Mouse (Mus musculus): Measurements from ENCODE around the gene Usp46. TPM values are rescaled to one million over a fixed set of nuclear protein-coding genes. Genes with fewer than 3 reads are reported as not detected.

Usp46 gene
- total and polyA plus RNA-seq, 2 experiments, result 3.0 to 5.4 TPM

GRCm38 (mm10) chr5:73994850-73995249 is 73.4 kb downstream of the Usp46 start:
- H3K79me2 ChIP-seq (ENCODE audit: control insufficient read depth, insufficient read depth, low read length), result no peaks in the 10 kb centered on the region
- H3K4me3 ChIP-seq (ENCODE audit: insufficient read depth, low read depth, low read length), result no peak overlapping the region
- no peaks in the 10 kb centered on the region; the same call in 1 of the 2 replicates for H3K27me3 ChIP-seq (ENCODE audit: control insufficient read depth, insufficient read depth, low read length)
- H3K27ac ChIP-seq (replicated peaks; ENCODE audit: insufficient read depth, low read depth, low read length), result no peak overlapping the region
- H3K9ac ChIP-seq (ENCODE audit: low read depth, low read length), result no peak overlapping the region
- peaks cover 2% of the 10 kb centered on the region; the same call in 1 of the 2 replicates for H3K36me3 ChIP-seq (ENCODE audit: control insufficient read depth, insufficient read depth, low read length)
- DNase-seq (ENCODE audit: extremely low read depth, low read depth, low spot score), result no peak
- TF ChIP-seq CTCF (IDR thresholded peaks at IDR 0.05; ENCODE audit: low read depth, low read length) (no peak), POLR2A (IDR thresholded peaks at IDR 0.05; ENCODE audit: extremely low read depth, insufficient read depth, low read length) (no peak)
- no peaks in the 10 kb centered on the region for H3K4me1 ChIP-seq (ENCODE audit: control insufficient read depth, insufficient read depth, low read length)

GRCm38 (mm10) chr5:73993538-73993937 is 74.7 kb downstream of the Usp46 start:
- H3K4me3 ChIP-seq (ENCODE audit: insufficient read depth, low read depth, low read length), result no peak overlapping the region
- TF ChIP-seq CTCF (IDR thresholded peaks at IDR 0.05; ENCODE audit: low read depth, low read length) (peak; percentile 38), POLR2A (IDR thresholded peaks at IDR 0.05; ENCODE audit: extremely low read depth, insufficient read depth, low read length) (no peak)
- no peak overlapping the region for H3K9ac ChIP-seq (ENCODE audit: low read depth, low read length)
- H3K79me2 ChIP-seq (ENCODE audit: control insufficient read depth, insufficient read depth, low read length), result no peaks in the 10 kb centered on the region
- WGBS, result 62% methylated on average over 4 of the region's 4 CpGs
- H3K27ac ChIP-seq (replicated peaks; ENCODE audit: insufficient read depth, low read depth, low read length), result no peak overlapping the region
- no peaks in the 10 kb centered on the region for H3K4me1 ChIP-seq (ENCODE audit: control insufficient read depth, insufficient read depth, low read length)
- H3K27me3 ChIP-seq (ENCODE audit: control insufficient read depth, insufficient read depth, low read length), result no peaks in the 10 kb centered on the region; the same call in 1 of the 2 replicates
- H3K36me3 ChIP-seq (ENCODE audit: control insufficient read depth, insufficient read depth, low read length), result no peaks in the 10 kb centered on the region
- DNase-seq (ENCODE audit: extremely low read depth, low read depth, low spot score), result peak; percentile 34

DNA sequence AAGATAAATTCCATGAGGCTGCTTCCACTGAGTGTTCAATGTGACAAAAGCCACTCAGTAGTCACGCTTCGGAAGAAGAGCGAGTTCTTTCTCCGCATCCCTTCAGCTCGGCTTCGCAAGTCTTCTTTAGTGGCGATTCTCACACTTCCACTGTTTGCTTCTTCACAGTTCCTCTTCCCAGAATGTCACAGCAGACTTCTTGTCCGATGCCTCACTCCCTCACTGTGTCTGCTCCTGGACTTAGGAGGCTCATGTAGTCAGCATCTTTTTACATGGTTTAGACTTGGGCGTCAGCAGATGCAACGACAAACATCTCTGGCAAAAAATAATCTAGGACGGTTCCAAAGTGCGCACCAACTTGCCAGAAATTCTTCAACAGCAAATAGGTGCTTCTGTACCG is 75.9 kb downstream of the Usp46 start:
- H3K4me1 ChIP-seq (ENCODE audit: control insufficient read depth, insufficient read depth, low read length), result peaks cover 2% of the 10 kb centered on the region; the same call in 1 of the 2 replicates
- 95% methylated on average over 13 of the region's 13 CpGs for WGBS
- H3K9ac ChIP-seq (ENCODE audit: low read depth, low read length), result no peak overlapping the region
- no peaks in the 10 kb centered on the region; the same call in 1 of the 2 replicates for H3K27me3 ChIP-seq (ENCODE audit: control insufficient read depth, insufficient read depth, low read length)
- no peak for DNase-seq (ENCODE audit: extremely low read depth, low read depth, low spot score)
- H3K36me3 ChIP-seq (ENCODE audit: control insufficient read depth, insufficient read depth, low read length), result no peaks in the 10 kb centered on the region
- no peaks in the 10 kb centered on the region for H3K79me2 ChIP-seq (ENCODE audit: control insufficient read depth, insufficient read depth, low read length)
- no peak overlapping the region for H3K4me3 ChIP-seq (ENCODE audit: insufficient read depth, low read depth, low read length)
- no peak for TF ChIP-seq CTCF (IDR thresholded peaks at IDR 0.05; ENCODE audit: low read depth, low read length)
- TF ChIP-seq POLR2A (IDR thresholded peaks at IDR 0.05; ENCODE audit: extremely low read depth, insufficient read depth, low read length), result no peak
- H3K27ac ChIP-seq (replicated peaks; ENCODE audit: insufficient read depth, low read depth, low read length), result no peak overlapping the region

DNA sequence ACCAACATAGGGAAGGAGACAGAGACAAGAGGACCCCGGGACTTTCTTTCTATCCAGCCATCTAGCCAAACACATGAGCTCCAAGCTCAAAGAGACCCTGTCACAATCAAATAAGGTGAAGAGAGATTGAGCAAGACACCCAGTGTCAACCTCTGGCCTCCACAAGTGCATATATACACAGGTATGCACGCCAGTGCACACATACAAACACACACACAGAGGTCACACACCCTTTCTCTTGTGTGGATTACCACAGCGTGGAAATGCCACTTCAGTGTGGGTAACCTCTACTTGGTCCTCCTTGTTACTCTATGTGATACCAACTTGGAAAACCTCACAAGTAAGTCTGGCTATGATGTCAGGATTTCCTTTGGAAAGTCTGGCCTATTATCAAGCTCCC is 78.7 kb downstream of the Usp46 start:
- no peaks in the 10 kb centered on the region for H3K79me2 ChIP-seq (ENCODE audit: control insufficient read depth, insufficient read depth, low read length)
- TF ChIP-seq POLR2A (IDR thresholded peaks at IDR 0.05; ENCODE audit: extremely low read depth, insufficient read depth, low read length) (no peak), CTCF (IDR thresholded peaks at IDR 0.05; ENCODE audit: low read depth, low read length) (no peak)
- no peaks in the 10 kb centered on the region; the same call in 1 of the 2 replicates for H3K27me3 ChIP-seq (ENCODE audit: control insufficient read depth, insufficient read depth, low read length)
- no peak overlapping the region for H3K9ac ChIP-seq (ENCODE audit: low read depth, low read length)
- H3K36me3 ChIP-seq (ENCODE audit: control insufficient read depth, insufficient read depth, low read length), result no peaks in the 10 kb centered on the region
- H3K4me3 ChIP-seq (ENCODE audit: insufficient read depth, low read depth, low read length), result no peak overlapping the region
- DNase-seq (ENCODE audit: extremely low read depth, low read depth, low spot score), result no peak
- no peak overlapping the region for H3K27ac ChIP-seq (replicated peaks; ENCODE audit: insufficient read depth, low read depth, low read length)
- WGBS, result 62% methylated on average over 3 of the region's 3 CpGs
- H3K4me1 ChIP-seq (ENCODE audit: control insufficient read depth, insufficient read depth, low read length), result peaks cover 2% of the 10 kb centered on the region; the same call in 1 of the 2 replicates

DNA sequence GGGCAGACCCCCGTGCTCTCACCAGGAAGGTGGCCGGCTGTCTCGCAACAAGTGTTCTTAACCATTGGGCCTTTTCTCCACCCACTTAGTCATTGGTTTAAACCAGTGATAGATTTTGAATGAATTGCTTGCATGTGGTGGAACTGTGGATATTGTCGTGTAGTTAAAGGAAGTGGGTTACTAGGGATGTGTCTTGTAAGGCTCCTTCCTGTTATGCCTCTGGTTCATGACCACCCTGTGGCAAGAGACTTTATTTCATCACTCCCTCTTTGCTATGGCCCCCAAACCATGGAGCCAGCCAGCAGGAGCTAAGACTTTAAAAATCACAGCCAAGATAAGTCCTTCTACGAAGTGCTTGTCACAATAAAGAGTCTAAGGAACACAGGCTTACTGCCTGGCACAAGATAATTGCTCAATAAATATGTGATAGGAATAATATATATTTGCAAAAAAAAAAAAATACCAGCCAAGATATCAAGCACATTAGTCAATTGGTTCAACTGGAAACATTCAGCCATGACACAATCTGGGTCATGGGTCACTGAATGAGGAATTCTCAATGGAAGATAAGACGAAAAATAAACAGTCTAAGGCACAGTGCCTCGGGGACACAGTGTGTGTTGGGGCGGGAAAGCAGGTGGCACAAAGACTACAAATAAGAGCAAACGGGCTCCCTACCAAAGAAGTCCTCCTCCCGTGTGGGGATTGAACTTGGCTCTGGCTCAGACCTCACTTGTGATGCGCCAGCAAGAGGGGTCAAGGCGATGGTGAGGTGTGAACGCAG is 80.3 kb downstream of the Usp46 start:
- 53% methylated on average over 13 of the region's 13 CpGs for WGBS
- TF ChIP-seq POLR2A (IDR thresholded peaks at IDR 0.05; ENCODE audit: extremely low read depth, insufficient read depth, low read length), result no peak
- TF ChIP-seq CTCF (IDR thresholded peaks at IDR 0.05; ENCODE audit: low read depth, low read length), result no peak
- peak; percentile 64 for DNase-seq (ENCODE audit: extremely low read depth, low read depth, low spot score)
- no peaks in the 10 kb centered on the region; the same call in 1 of the 2 replicates for H3K27me3 ChIP-seq (ENCODE audit: control insufficient read depth, insufficient read depth, low read length)
- no peaks in the 10 kb centered on the region for H3K36me3 ChIP-seq (ENCODE audit: control insufficient read depth, insufficient read depth, low read length)
- H3K27ac ChIP-seq (replicated peaks; ENCODE audit: insufficient read depth, low read depth, low read length), result no peak overlapping the region
- no peak overlapping the region for H3K9ac ChIP-seq (ENCODE audit: low read depth, low read length)
- peaks cover 2% of the 10 kb centered on the region; the same call in 1 of the 2 replicates for H3K4me1 ChIP-seq (ENCODE audit: control insufficient read depth, insufficient read depth, low read length)
- no peak overlapping the region for H3K4me3 ChIP-seq (ENCODE audit: insufficient read depth, low read depth, low read length)
- no peaks in the 10 kb centered on the region for H3K79me2 ChIP-seq (ENCODE audit: control insufficient read depth, insufficient read depth, low read length)

GRCm38 (mm10) chr5:73977426-73977825 is 90.8 kb downstream of the Usp46 start:
- peak; percentile 31 for DNase-seq (ENCODE audit: extremely low read depth, low read depth, low spot score)
- no peaks in the 10 kb centered on the region for H3K79me2 ChIP-seq (ENCODE audit: control insufficient read depth, insufficient read depth, low read length)
- no peak overlapping the region for H3K4me3 ChIP-seq (ENCODE audit: insufficient read depth, low read depth, low read length)
- no peak overlapping the region for H3K9ac ChIP-seq (ENCODE audit: low read depth, low read length)
- TF ChIP-seq POLR2A (IDR thresholded peaks at IDR 0.05; ENCODE audit: extremely low read depth, insufficient read depth, low read length) (no peak), CTCF (IDR thresholded peaks at IDR 0.05; ENCODE audit: low read depth, low read length) (no peak)
- 62% methylated on average over 11 of the region's 11 CpGs for WGBS
- no peaks in the 10 kb centered on the region for H3K4me1 ChIP-seq (ENCODE audit: control insufficient read depth, insufficient read depth, low read length)
- no peaks in the 10 kb centered on the region for H3K27me3 ChIP-seq (ENCODE audit: control insufficient read depth, insufficient read depth, low read length)
- H3K27ac ChIP-seq (replicated peaks; ENCODE audit: insufficient read depth, low read depth, low read length), result no peak overlapping the region
- no peaks in the 10 kb centered on the region for H3K36me3 ChIP-seq (ENCODE audit: control insufficient read depth, insufficient read depth, low read length)

All from liver, adult 2 months (tissue).